Mouse (Mus musculus) CH12.LX (cell line): ENCODE results near the gene Sypl. TPM values are rescaled to one million over a fixed set of nuclear protein-coding genes. Genes with fewer than 3 reads are reported as not detected.

Source experiments
- DNase-seq: peaks from one replicate; pipeline ENCODE4 v3.0.0-alpha.2; 2013; ENCODE audit errors: extremely low read depth
- H3K27ac ChIP-seq: 2 replicates; pipeline ENCODE4 v1.5.1; 2012; ENCODE audit warnings: low read depth, mild to moderate bottlenecking, control low read depth, moderate library complexity; ENCODE audit not compliant: insufficient read depth
- H3K27me3 ChIP-seq: replicated peaks from 2 replicates; pipeline ENCODE3; 2012; ENCODE audit warnings: inconsistent platforms
- H3K36me3 ChIP-seq, 2 experiments: replicated peaks in 1 of 2; 2 replicates each; pipeline versions ENCODE3 to v1.6.1; 2012; ENCODE audit warnings: inconsistent platforms in 1 of 2, low read length in 1 of 2, mild to moderate bottlenecking in 1 of 2, mixed read lengths in 1 of 2, moderate library complexity in 1 of 2; ENCODE audit not compliant: control insufficient read depth in 1 of 2, insufficient read depth in 1 of 2
- H3K4me1 ChIP-seq, 2 experiments: 2 replicates each; pipeline ENCODE4 v1.6.1; 2012; ENCODE audit warnings: inconsistent platforms in 1 of 2, moderate library complexity in 1 of 2; ENCODE audit not compliant: insufficient read depth in 2 of 2, control insufficient read depth in 1 of 2
- H3K4me2 ChIP-seq: 2 replicates; pipeline ENCODE4 v1.6.1; 2012; ENCODE audit warnings: low read depth, mild to moderate bottlenecking, control low read depth; ENCODE audit not compliant: poor library complexity, insufficient read depth, severe bottlenecking
- H3K4me3 ChIP-seq, 3 experiments: fragments of 150-350 bp in 1 of 3; sonication (generic) in 1 of 3; replicated peaks in 1 of 3; 2 replicates each; pipeline versions ENCODE3 to v1.5.1; 2011 to 2012; ENCODE audit warnings: low read depth in 2 of 3, low read length in 2 of 3, mild to moderate bottlenecking in 2 of 3, moderate library complexity in 2 of 3, control low read depth in 1 of 3, improper control_type of control experiment in 1 of 3, inconsistent platforms in 1 of 3, mixed read lengths in 1 of 3; ENCODE audit not compliant: poor library complexity in 1 of 3
- H3K79me2 ChIP-seq: replicated peaks from 2 replicates; pipeline ENCODE4 v1.6.1; 2012; ENCODE audit warnings: mild to moderate bottlenecking, moderate library complexity; ENCODE audit not compliant: control insufficient read depth, poor library complexity, insufficient read depth, severe bottlenecking; ENCODE audit errors: extremely low read depth
- H3K9ac ChIP-seq: 2 replicates; pipeline ENCODE4 v1.6.1; 2012; ENCODE audit warnings: low read depth, mild to moderate bottlenecking, control low read depth, moderate library complexity; ENCODE audit not compliant: insufficient read depth
- H3K9me3 ChIP-seq: replicated peaks from 2 replicates; pipeline ENCODE3; 2012; ENCODE audit warnings: low read length, inconsistent platforms, mixed read lengths
- BHLHE40 ChIP-seq: IDR thresholded peaks from 2 replicates; pipeline ENCODE4 v1.6.1; 2011; ENCODE audit warnings: mild to moderate bottlenecking, low read depth, low read length, improper control_type of control experiment
- CTCF ChIP-seq, 2 experiments: IDR thresholded peaks in 1 of 2; conservative IDR thresholded peaks in 1 of 2; 2 replicates each; pipeline ENCODE4 v1.5.1; 2011 to 2012; ENCODE audit warnings: low read depth in 2 of 2, low read length in 2 of 2, improper control_type of control experiment in 1 of 2, inconsistent platforms in 1 of 2, mild to moderate bottlenecking in 1 of 2, moderate library complexity in 1 of 2
- E2F4 ChIP-seq: IDR thresholded peaks from 2 replicates; pipeline ENCODE4 v1.6.1; 2011; ENCODE audit warnings: low read depth, low read length, improper control_type of control experiment; ENCODE audit not compliant: insufficient replicate concordance
- ELF1 ChIP-seq: IDR thresholded peaks from 2 replicates; pipeline ENCODE4 v1.6.1; 2014; ENCODE audit warnings: low read depth, mild to moderate bottlenecking, inconsistent platforms, low read length, improper control_type of control experiment
- HCFC1 ChIP-seq: IDR thresholded peaks from 2 replicates; pipeline ENCODE4 v1.6.1; 2012; ENCODE audit warnings: low read depth, mild to moderate bottlenecking, inconsistent platforms, low read length, improper control_type of control experiment
- JUN ChIP-seq: IDR thresholded peaks from 2 replicates; pipeline ENCODE4 v1.6.1; 2011; ENCODE audit warnings: low read depth, mild to moderate bottlenecking, low read length, improper control_type of control experiment, moderate library complexity; ENCODE audit not compliant: insufficient read depth
- JUND ChIP-seq: conservative IDR thresholded peaks from 2 replicates; pipeline ENCODE4 v1.6.1; 2011; ENCODE audit warnings: low read depth, low read length, improper control_type of control experiment
- MAFK ChIP-seq: IDR thresholded peaks from 2 replicates; pipeline ENCODE4 v1.6.1; 2011; ENCODE audit warnings: low read length, improper control_type of control experiment; ENCODE audit not compliant: insufficient replicate concordance
- MAZ ChIP-seq: IDR thresholded peaks from 2 replicates; pipeline ENCODE4 v1.6.1; 2012; ENCODE audit warnings: low read depth, mild to moderate bottlenecking, inconsistent platforms, low read length, improper control_type of control experiment, moderate library complexity
- MEF2A ChIP-seq: IDR thresholded peaks from 2 replicates; pipeline ENCODE4 v1.6.1; 2014; ENCODE audit warnings: low read depth, mild to moderate bottlenecking, inconsistent platforms, low read length, improper control_type of control experiment, borderline replicate concordance
- MXI1 ChIP-seq: IDR thresholded peaks from 2 replicates; pipeline ENCODE4 v1.6.1; 2011; ENCODE audit warnings: mild to moderate bottlenecking, low read depth, low read length, improper control_type of control experiment
- NELFE ChIP-seq: IDR thresholded peaks from 2 replicates; pipeline ENCODE4 v1.6.1; 2011; ENCODE audit warnings: low read depth, low read length, improper control_type of control experiment
- POLR2AphosphoS2 ChIP-seq: IDR thresholded peaks from 2 replicates; pipeline ENCODE4 v1.6.1; 2011; ENCODE audit warnings: low read depth, low read length, improper control_type of control experiment
- RCOR1 ChIP-seq: conservative IDR thresholded peaks from 2 replicates; pipeline ENCODE4 v1.6.1; 2012; ENCODE audit warnings: low read depth, mild to moderate bottlenecking, inconsistent platforms, low read length, improper control_type of control experiment
- SMC3 ChIP-seq: IDR thresholded peaks from 2 replicates; pipeline ENCODE4 v1.6.1; 2011; ENCODE audit warnings: low read depth, low read length, improper control_type of control experiment
- UBTF ChIP-seq: IDR thresholded peaks from 2 replicates; pipeline ENCODE4 v1.6.1; 2012; ENCODE audit warnings: low read depth, mild to moderate bottlenecking, inconsistent platforms, low read length, improper control_type of control experiment, moderate library complexity
- USF1 ChIP-seq: IDR thresholded peaks from 2 replicates; pipeline ENCODE4 v1.6.1; 2014; ENCODE audit warnings: low read depth, mild to moderate bottlenecking, inconsistent platforms, low read length, improper control_type of control experiment
- ZMIZ1 ChIP-seq: IDR thresholded peaks from 2 replicates; pipeline ENCODE4 v1.6.1; 2012; ENCODE audit warnings: low read depth, mild to moderate bottlenecking, inconsistent platforms, low read length, improper control_type of control experiment
- ZNF384 ChIP-seq: IDR thresholded peaks from 2 replicates; pipeline ENCODE4 v1.6.1; 2012; ENCODE audit warnings: low read depth, low read length, improper control_type of control experiment, inconsistent platforms
- dilution Hi-C: fragments of 300-500 bp; cut with MboI; formaldehyde crosslinking; loops from 2 replicates; pipeline ENCODE4 v1.14.3; 2020; ENCODE audit warnings: low sequenced_read_pairs; ENCODE audit not compliant: extremely low pct_unique_long_range_greater_than_20kb, extremely low pct_ligation_motif_present
- in situ Hi-C: fragments of 300-500 bp; cut with MboI; formaldehyde crosslinking; loops from 3 replicates; pipeline ENCODE4 v1.14.3; 2019; ENCODE audit warnings: low sequenced_read_pairs, low pct_ligation_motif_present, low pct_unique_long_range_greater_than_20kb, mixed read lengths
- polyA plus RNA-seq: library from polyadenylated mRNA; unstranded; fragments of >175 nt; gene quantifications from 2 replicates; pipeline ENCODE4 v1.2.1, GENCODE M21; 2012; ENCODE audit warnings: low read depth; ENCODE audit not compliant: insufficient read length
- total RNA-seq, 2 experiments: library from RNA; depleted of rRNA; stranded (reverse); fragments of 300-350 nt in 1 of 2; fragments of >200 nt in 1 of 2; gene quantifications; 2 replicates each; pipeline ENCODE4 v1.2.3; 2012 to 2014

Gene Sypl
- total and polyA plus RNA-seq, 3 experiments = 7.5 to 33.4 (median 25.8) TPM

DNA sequence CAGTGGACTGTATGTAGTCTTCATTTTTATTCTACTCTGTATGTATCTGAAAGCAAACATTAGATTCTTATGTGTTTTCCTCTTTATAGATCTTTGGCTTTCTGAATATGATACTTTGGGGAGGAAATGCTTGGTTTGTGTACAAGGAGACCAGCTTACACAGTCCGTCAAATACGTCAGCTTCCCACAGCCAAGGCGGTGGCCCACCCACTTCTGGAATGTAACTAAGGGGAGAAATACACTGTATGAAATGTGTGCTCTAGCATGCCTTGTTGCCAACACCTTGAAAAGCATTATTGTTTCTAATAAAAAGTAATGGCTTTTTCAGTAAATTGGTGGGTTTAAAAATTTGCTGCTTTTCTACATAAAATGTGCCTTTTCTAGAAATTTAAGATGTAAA is 21.8 kb downstream of the Sypl start:
- no peaks in the 10 kb centered on the region for H3K9me3 ChIP-seq
- dilution Hi-C loops = no loop called here
- no peak overlapping the region for H3K4me3 ChIP-seq
- H3K27ac ChIP-seq = no peak overlapping the region
- no peaks in the 10 kb centered on the region for H3K4me1 ChIP-seq
- peaks cover 3 to 32% of the 10 kb centered on the region in 2 experiments for H3K36me3 ChIP-seq
- no peak for TF ChIP-seq NELFE
- TF ChIP-seq JUND = no peak
- TF ChIP-seq CTCF (conservative IDR thresholded peaks at IDR 0.05 in 1 of 2, IDR thresholded peaks at IDR 0.05 in 1 of 2; ENCODE audit: low read depth in 2 of 2, low read length in 2 of 2) = no peak
- no peak for TF ChIP-seq MXI1
- no peak for TF ChIP-seq HCFC1
- TF ChIP-seq UBTF = no peak
- TF ChIP-seq ELF1 = no peak
- TF ChIP-seq MAZ = no peak
- no peak for TF ChIP-seq ZNF384
- H3K79me2 ChIP-seq = no peaks in the 10 kb centered on the region
- DNase-seq = no peak
- H3K9ac ChIP-seq = no peak overlapping the region
- in situ Hi-C loops = no loop called here
- no peak overlapping the region for H3K4me2 ChIP-seq
- no peaks in the 10 kb centered on the region for H3K27me3 ChIP-seq

DNA sequence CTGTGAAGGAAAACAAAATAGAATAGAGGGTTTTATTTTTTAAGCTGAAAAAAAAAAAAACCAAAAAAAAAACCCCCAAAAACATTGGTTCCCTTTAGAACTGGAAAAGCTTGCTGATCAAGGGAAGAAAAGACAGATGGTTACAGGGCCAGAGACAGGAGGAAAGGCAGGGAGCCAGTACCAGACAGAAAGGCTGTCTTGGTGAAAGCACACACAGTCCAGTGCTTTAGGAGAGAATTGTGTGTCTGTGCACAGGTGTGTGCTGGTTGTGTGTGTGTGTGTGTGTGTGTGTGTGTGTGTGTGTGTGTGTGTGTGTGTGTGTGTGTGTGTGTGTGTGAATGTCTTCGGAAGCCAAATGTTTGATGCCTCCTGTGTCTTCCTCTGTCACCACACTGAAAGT is 28.9 kb downstream of the Sypl start:
- Histone ChIP-seq H3K4me2 (no peak overlapping the region), H3K27me3 (no peaks in the 10 kb centered on the region), H3K4me1 (peaks cover 0 to 11% of the 10 kb centered on the region in 2 experiments; a peak in 2 of 4 replicates), H3K9me3 (peaks cover 12% of the 10 kb centered on the region), H3K4me3 (no peak overlapping the region), H3K36me3 (peaks cover 0 to 3% of the 10 kb centered on the region in 2 experiments), H3K9ac (no peak overlapping the region), H3K27ac (no peak overlapping the region), H3K79me2 (no peaks in the 10 kb centered on the region)
- no peak for TF ChIP-seq NELFE
- no peak for TF ChIP-seq E2F4
- TF ChIP-seq MEF2A = no peak
- no peak for TF ChIP-seq USF1
- no peak for TF ChIP-seq JUN
- no peak for TF ChIP-seq RCOR1
- no peak for TF ChIP-seq ZMIZ1
- no peak for TF ChIP-seq BHLHE40
- no peak for TF ChIP-seq MAFK
- no peak for TF ChIP-seq SMC3
- no peak for TF ChIP-seq POLR2AphosphoS2
- in situ Hi-C loops = no loop called here
- no peak for DNase-seq
- dilution Hi-C loops = no loop called here
